Mouse (Mus musculus): Measurements from ENCODE around the gene Prss22.

The Prss22 gene

DNA sequence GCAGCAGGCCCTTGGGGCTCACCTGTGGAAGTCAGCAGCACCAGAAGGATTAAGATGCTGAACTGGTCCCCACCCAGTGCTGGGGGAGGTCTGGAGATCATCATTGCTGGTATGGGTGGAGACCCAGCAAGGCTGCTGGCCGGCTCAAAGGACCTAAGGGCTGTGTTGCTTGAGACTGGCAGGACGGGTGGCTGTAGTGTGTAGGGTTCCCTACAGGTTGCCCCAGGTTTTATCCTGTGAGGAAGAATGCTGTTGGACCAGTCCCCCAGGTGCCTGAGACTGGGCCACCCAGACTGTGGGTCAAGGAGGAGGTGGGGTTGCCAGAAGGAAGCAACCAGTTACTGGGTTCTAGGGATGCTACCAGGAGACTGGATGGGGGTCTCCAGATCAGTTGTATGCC lies at the start of gene Prss22:
Prss22 (minus strand) TSS at position 200 of the 400 bp plus-strand sequence.
- no peak for DNase-seq

DNA sequence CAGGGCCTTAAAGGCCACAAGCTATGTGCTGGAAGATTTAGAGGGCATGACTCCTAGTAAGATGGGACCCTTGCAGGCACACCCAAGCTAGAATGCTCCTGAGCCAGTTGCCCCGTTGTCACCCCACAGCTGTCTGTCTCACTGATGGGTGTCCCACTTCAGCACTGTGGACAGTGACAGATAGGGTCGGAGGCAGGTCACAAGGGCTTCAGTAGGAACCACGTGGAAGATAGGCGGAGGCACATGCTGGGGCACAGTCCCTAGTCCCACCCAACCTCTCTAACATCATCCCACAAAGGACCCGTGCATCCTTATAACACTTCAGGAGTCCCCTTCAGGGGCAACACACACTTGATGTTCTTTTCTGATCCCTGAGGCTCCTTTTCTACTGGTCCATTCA lies 48.1 kb upstream of the Prss22 start:
- no peak for DNase-seq

DNA sequence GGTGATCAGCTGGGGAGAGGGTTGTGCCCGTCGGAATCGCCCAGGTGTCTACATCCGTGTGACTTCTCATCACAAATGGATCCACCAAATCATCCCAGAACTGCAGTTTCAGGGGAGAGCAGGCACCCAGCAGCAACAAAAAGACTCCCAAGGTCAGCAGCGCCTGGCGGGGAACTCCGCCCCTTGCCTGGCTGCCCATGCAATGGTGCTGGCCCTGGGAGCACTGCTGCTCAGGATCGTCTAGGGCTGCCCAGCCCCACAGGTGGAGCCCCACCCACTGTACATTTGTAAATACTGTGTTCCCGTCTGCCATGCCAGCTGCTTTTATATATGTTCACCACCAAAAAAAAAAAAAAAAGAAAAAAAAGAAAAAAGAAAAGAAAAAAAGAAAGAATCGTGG lies 47.7 kb upstream of the Prss22 start:
- no peak for DNase-seq

DNA sequence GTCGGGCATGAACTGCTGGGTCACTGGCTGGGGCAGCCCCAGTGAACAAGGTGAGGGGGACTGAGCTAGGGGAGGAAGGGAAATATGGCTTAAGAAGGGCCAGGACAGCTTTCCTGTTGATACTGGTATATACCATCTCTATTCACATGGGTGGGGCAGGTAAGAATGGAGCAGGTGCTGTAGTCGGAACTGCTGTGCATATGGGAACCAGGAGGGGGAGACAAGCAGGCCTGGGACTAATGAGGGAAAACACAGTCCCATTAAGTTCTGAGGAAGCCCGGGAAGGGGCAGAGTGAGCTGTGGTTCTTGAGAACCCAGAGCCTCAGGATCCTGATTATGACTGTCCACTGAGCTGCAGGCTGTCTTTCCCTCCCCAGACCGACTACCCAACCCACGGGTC lies 46.6 kb upstream of the Prss22 start:
- no peak for DNase-seq

DNA sequence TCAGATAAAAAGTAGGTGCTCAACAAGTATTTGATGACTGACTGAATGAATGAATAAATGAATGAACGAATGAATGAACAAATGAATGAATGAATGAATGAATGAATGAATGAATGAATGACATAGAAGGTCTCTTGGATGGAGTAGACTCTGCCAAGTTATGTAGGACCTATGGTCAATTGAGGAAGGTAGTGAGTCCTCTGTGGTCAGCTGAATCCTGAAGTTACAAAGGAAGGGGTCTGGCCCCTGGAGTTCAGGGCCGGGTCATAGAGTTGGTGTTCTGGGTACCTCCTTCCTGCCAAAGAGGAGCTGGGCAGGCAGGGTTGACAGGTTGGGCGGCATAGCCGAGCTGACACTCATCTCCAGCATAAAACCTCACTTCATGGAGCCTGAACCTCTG lies 39.9 kb upstream of the Prss22 start, which contains the start of gene Prss27:
Prss27 (plus strand) TSS at position 301 of the 400 bp plus-strand sequence.
- no peak for DNase-seq

DNA sequence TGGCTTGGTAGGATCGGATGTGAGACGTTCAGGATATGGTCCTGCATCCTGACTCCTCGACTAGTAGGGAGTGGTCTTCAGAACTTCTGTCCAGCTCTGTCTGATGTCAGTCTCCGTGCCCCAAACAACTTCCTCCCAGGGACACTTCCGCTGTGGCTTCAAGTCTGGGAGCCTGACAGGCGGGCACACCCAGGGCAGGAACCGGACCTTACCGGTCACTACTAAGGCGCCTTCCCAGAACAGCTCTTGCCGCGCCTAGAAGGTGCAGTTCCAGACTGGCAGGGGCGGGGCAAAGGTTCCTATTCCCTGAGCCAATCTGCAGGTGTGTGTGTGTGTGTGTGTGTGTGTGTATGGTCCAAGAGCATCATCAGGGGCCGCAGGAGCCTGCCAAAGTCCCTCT lies 39.5 kb upstream of the Prss22 start:
- DNase-seq, result no peak

DNA sequence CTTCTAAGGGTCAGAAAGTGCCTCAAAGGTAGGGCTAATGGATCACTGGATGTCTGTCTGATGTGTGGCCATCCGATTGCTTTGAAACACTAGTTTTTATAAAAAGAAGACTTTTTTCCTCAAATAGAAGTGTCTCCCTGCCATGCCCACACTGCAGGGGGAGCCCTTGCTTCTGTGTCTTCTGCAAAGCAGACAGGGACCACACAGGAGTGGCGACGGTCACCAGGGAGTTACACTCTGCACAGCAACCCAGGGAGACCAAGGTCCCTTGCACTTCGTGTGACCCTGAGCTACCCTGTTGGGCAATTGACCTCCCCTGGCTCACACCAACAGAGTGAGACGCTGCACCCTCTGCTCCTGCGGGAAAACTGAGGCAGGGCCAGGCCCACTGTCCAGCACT lies 39.1 kb upstream of the Prss22 start:
- no peak for DNase-seq

DNA sequence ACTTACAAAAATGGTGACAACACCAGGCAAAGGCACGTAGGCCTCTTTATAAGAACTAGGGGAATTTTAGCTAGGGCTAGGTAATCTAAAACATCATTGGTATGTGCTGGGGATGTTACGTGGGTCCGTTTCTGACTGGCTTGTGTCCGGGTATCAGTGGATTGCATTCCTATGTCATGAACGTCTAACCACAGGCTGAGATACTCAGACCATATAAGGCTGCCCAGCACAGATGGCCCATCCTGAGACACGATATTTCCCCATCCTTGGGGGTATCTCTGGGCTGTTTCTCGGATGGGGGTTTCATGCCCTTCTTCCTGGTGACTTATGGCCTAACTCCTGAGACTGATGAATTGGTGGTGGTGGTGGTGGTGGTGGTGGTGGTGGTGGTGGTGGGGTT lies 37.2 kb upstream of the Prss22 start:
- DNase-seq, result no peak

DNA sequence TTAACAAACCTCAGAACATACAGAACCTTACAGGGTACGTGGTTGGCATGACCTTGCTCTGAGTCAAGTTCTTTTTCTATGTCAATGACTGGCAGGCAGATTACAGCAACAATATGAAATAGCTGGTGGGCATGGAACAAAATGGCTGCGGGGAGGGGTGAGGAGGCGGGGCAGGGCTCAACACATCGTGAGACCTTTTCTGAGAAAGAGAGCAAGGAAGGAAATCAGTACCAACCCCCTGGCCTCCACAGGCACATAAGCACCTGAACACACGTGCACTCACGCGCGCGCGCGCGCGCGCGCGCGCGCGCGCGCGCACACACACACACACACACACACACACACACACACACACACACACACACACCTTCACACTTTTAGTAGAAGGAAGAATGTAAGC lies 32.7 kb upstream of the Prss22 start:
- no peak for DNase-seq

DNA sequence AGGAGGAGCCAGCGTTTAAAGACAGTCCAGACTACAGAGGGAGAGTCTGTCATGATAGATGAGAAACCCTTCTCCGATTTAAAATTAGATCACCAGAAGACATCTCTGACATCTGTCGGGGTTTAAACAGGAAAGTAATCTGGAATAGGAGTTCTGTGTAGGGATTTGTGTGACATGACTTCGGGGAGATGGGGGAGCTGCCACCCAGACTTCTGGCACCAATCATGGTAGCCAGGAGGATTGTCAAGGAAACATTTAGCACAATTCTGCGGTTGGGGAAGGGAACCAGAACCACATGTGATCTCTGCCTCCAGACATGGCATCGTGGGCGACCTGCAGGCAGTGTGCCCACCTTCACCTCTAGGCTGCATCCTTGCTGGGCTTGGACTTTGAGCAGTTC lies 31.6 kb upstream of the Prss22 start:
- DNase-seq, result no peak

DNA sequence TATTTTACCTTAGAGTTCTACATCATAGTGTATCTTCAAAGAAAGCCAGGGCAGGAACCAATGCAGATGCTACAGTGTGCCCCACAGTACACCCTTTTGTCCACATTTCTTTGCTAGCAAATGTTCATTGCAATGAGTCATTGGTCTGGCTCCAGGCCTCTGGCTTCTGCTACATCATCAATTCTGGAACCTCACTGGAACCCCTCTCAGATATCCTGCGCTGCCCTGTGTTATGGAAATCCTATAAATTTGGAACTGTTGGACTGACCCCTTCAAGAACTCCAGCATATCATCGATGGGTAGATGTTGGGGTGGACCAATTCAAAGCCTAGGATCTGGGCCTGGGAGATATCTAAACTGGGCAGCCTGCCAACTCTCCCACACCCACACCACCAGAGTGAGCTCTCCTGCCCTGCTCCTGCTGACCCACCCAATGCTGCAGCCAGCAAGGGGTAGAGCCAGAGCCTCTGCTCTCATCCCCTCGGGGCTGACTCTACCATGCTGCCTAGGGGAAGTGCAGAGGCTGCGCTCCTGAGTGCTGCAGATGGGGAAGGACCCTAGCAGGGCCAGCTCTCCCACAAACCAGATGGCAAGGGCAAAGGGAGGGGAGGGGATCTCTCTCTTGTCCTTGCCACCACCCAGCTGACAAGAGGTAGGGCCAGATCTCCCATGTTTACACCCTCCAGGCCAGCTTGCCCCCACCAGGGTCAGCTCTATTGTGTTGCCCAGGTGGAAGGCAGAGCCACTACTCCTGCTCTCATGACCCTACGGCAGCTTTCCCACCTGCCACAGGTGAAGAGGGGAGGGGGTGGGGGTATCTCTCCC lies 23.7 kb upstream of the Prss22 start:
- DNase-seq, result no peak

DNA sequence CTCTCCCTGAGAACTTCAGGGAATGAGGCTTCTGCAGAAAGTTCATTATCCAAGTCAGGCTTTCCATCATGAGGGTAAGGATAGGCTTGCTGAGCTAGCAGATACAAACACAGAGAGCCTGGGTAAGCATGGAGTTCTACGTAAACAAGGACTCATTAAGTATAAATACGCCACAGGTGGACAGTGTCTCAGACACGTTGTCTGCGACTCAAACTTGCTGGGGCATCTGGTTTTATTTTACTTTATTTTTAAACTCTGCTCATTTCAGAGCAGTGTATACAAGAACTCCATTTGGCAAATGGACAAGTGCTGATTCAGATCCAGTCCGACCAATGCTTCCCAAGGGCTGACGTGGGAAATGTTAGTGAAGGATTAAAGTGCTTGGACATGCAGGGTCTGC lies 22.8 kb upstream of the Prss22 start:
- DNase-seq, result no peak

DNA sequence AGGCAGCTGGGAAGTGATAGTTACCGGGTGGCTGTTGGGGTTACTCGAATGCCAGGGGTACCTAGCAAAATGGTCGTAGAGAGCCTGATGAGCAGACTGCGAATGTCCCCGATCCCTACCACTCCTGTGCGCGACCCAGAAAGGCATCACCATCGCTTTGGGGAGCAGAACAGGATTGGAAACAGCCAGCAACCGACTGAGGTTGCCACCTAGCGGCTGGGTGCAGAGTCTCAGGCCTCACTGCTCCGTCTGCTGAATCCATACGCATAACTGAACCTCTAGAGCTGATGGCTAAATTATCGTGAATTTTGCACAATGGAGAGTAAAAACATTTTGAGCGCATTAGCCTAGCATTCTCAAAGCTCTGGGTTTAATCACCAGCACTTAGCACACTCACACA lies 17.8 kb upstream of the Prss22 start:
- DNase-seq, result no peak

DNA sequence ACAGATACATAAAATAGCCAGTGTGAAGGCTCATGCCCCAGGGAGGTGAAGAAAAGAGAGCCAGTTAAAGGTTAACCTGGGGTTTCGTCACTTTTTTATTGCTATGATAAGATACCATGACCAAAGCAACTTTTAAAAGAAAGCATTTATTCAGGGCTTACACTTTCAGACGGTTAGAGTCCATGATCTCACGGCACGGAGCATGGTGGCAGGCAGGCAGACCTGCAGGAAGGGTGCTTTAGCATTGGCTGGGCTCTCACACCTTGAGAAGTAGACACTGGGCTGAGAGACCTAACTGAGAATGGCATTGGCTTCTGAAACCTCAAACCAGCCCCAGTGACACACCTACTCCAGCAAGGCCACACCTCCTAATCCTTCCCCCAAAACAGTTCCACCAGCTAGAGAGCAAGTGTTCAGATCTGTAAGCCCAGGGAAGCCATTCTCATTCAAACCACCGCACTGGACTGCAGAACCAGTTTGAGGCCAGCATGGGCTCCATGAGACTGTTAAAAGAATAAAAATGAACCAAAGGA lies 16.6 kb upstream of the Prss22 start:
- DNase-seq, result no peak

DNA sequence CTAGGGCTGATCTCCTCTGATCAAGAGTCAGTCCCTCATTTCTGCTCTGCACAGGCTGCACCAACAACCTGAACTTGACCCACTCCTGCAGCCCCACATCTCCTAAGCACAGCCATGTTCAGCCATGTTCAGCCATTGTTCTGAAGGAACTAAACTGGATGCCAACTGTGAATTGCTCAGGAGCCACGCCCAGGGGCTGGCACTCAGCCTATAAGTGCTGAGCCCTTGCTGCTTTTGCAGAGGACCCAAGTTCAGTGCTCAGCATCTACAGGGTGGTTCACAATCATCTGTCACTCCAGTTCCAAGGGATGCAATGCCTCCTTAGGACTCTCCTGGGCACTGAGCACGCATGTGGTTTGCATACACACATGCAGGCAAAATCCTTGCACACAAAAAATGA lies 15.0 kb upstream of the Prss22 start:
- no peak for DNase-seq

DNA sequence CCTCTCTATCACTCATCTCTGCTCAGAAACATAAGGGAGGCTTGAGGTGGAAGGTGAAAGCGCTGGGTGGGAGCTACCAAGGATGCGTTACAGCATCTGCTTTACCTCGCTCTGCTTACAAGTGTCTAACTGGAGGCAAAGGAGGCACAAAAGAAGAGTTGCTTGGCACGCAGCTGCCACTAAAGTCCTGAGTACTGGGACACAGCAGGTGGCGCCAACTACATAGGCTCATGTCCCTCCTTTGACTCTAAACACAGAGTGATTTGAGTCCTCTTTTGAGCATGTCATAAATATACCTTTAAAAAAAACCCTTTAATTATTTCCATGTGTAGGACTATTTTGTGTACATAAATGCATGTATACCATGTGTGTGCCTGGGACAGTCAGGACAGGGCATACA lies 11.7 kb upstream of the Prss22 start:
- DNase-seq, result no peak

DNA sequence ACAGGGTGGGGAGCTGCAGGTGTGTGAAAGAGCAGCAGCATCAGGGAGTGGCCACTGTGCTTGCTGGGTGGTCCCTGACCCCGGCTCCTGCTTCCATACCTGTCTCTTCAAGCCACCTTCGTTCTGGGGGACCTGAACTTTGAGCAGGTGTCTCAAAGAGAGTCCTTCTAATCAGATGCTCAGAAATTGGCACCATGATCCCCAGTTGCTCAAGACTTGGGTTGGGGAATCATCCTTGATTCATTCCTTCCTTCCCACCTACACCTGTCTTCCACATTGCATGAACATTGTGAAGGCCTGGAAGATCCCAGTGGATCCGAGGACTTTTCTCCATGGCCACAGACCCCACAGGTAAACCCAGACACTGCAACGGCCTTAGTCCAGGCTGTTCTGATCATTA lies 10.2 kb upstream of the Prss22 start:
- DNase-seq, result no peak

DNA sequence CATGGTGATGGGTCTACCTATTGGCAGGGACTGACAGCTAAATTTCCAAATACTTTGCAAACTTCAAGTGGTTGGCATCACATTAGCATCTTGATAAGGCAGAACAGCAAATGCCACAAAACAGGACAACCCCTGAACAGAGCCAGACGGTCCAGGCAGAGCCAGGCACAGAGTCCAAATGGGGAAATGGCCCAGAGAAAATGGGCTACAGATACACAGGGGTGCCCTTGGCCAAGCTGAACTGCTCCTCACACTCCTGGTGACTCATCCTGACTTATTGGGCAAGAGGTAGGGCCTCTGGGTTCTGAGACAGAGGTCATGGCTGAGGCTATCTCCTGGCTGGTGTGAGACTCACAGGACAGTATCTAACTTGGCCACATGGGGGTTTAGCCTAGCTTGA lies 9.5 kb upstream of the Prss22 start:
- DNase-seq, result no peak

DNA sequence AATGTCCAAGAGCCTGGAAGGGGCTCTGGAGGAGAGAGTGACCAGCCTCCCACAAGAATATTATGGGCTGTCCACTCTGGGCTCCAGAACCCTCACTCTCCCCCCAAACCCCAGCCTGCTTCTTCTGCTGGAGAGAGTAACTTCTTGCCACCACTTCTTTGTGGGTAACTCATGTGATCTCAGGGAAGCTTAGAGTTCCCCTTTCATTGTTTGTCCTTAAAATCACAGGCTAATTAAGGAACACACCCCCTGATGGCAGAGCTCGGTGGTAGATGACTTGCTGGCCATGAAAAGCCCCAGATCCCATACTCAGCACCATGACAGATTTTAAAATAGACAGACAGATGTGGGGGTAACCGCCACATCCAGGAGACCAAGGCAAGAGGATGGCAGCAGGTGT lies 9.0 kb upstream of the Prss22 start:
- DNase-seq, result no peak

DNA sequence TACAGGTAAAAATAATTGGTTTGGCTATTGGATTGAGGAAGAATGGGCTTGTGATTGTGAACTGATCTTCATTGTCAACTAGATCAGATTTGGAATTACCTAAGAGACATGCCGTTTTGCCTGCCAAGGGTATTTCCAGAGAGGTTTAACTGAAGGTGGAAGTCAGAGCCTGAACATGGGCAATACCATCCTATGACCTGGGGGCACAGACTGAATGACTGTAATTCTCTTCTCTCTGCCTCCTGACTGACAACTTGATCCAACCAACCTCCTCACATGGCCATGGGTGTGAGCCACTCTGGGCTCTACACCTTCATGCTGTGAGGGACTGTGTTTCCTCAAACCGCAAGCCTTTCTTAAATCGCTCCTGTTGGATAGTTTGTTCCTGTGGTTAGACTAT lies 7.1 kb upstream of the Prss22 start:
- no peak for DNase-seq

DNA sequence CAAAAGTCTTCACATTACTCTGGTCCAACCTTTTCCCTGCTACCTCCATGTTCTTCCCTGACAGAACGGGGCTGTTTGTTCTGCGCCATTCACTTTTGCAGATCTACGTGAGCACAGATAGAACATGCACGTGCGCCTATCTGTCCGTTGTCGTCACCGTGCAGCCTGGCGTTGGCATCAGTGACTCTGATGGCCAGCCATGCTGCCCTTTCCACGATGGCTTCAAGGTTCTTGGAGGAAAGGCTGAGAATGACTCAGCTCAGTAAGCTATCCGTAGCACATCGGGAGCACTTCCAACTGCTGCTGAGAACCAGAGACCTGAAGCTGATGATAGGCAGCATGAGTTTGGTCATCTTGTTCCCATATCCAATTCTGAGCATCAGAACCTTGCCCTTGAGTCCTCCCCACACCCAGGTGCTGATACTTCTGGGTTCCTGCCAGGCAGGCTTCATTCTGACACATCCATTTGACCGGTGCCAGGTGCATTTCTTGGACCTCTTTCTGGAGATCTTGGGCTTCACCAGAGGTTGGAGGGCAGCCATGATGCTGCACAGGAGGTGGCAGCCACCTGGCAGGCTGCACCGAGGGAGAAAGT lies 6.3 kb upstream of the Prss22 start:
- DNase-seq, result no peak

DNA sequence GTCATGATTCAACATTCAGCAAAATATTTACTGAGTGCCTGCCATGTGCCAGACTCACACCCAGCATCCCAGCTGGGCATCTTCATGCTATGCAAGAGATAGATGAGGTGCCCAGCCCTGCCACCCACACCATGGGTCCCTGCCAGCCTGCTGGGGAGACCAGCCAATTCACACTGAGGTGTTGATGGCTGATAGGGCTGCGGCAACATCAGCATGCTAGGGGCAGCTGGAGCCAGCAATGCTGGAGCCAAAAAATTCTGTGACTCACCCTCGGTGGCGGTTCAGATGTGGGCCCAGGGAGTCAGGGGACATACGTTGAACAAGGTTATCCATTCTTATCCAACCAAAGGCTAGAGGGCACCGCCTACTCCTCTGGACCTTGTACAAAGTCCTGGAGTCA lies 2.5 kb upstream of the Prss22 start:
- peak; percentile 83 for DNase-seq

DNA sequence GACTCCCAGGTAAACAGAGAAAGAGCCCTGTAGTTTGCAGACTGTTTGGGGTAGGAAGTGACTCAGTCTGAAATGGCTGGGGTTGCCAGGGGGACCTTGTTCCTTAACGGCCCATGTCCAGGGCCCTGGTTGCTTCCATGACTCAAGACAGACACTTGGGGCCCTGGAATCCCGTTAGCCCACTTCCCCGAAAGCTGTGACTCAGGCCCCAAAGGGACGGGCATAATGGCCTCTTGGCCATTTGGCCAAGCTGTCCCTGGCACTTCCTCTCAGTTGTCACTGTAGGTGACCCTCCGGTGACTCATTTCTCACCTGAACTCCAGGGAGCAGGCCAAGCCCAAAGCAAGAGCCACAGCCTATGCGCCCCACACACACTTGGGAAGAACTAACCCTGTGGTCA lies 483 bp upstream of the Prss22 start:
- no peak for DNase-seq

DNA sequence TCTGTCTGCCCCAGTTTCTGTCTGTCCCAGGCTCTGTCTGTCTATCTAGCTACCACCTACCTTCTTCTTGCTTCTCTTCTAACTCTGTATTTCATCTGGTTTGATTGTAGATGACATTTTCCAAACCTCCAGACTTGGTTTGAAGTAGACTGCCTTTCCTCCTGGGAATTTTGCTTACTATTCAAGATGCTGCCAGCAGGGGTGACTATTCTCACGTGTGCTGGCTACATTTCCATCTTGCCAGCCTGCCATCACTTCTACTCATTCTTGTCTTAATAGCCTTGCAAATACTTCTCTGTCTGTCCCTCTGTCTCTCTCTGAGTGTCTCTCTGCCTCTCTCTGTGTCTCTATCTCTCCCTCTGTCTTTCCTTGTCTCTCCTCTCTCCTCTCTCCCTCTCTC lies 2.5 kb downstream of the Prss22 start:
- no peak for DNase-seq

DNA sequence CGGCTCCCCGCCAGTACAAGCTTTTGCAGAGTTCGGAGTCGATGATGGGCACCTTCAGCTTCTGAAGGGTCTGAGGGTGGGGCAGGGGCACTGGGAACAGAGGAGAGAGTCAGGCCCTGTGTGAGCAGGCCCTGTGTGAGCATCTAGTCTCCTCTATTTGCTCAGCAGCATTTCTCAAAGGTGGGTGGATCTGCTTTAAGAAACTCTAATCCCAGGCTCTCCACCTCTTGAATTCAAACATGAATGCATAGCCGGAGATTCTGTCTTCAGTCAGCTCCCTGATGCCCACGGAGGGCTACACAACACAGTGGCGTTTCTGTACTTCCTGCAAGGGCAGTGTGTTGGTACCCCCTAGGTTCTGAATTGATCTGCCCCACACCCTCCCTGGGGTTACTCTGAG lies 3.2 kb downstream of the Prss22 start:
- no peak for DNase-seq
